Mouse (Mus musculus): Measurements from ENCODE around the gene Trappc2l.
A peak's percentile ranks its signal among the peaks of the same experiment; 100 is the strongest.

Gene Trappc2l

GRCm38 (mm10) chr8:122656056-122656999, 44.9 kb downstream of the Trappc2l start:
- DNase-seq (ENCODE audit: low read depth, low spot score): no peak

- no peak for DNase-seq (ENCODE audit: low read depth, low spot score)
Measured at GRCm38 (mm10) chr8:122658149-122658806, 46.8 kb downstream of the Trappc2l start.

- no peak for DNase-seq (ENCODE audit: low read depth, low spot score)
Measured at GRCm38 (mm10) chr8:122658807-122659160, 47.3 kb downstream of the Trappc2l start.

GRCm38 (mm10) chr8:122660022-122660421, 48.6 kb downstream of the Trappc2l start:
- DNase-seq (ENCODE audit: low read depth, low spot score): peak; percentile 53

- DNase-seq (ENCODE audit: low read depth, low spot score): no peak
Measured at GRCm38 (mm10) chr8:122661138-122661537, 49.7 kb downstream of the Trappc2l start.

- DNase-seq (ENCODE audit: low read depth, low spot score): no peak
Measured at GRCm38 (mm10) chr8:122661894-122662293, 50.5 kb downstream of the Trappc2l start.

GRCm38 (mm10) chr8:122663106-122663505, 51.7 kb downstream of the Trappc2l start:
- no peak for DNase-seq (ENCODE audit: low read depth, low spot score)

GRCm38 (mm10) chr8:122663670-122664069, 52.2 kb downstream of the Trappc2l start:
- DNase-seq (ENCODE audit: low read depth, low spot score): no peak

- DNase-seq (ENCODE audit: low read depth, low spot score): no peak
Measured at GRCm38 (mm10) chr8:122665221-122665620, 53.8 kb downstream of the Trappc2l start.

GRCm38 (mm10) chr8:122665667-122666316, 54.4 kb downstream of the Trappc2l start:
- no peak for DNase-seq (ENCODE audit: low read depth, low spot score)
